Mouse (Mus musculus): ENCODE measurements at regions not wholly inside any gene's neighbourhood (a gene's known extent, or its start where the extent isn't known, plus 50 kb on each side); places are given as distances from the start of the nearest gene placed in this dataset.
"Not testable (repeated sequence)": the region's sequence is repeated elsewhere in the genome, so short reads cannot be mapped to it uniquely, and the experiment has no call there.

DNA sequence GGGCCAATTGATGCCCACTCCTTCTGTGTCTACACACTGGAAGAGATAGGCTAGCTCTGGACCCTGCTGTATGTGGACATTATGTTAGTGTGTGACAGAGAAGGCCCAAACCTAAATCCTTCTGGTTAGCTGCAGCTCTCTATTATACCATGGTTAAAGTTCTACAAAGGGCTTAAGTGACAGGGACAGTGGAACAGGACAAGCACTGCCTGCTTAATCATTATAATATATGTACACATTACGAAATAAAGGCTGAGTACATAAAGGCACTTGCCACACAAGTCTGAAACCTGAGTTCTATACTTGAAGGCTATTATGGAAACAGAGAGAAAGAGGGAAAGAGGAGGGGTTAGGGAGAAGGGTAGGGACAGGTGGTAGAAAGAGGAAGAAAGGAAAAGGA lies 55.2 kb downstream of the Rdh14 start:
- DNase-seq (ENCODE audit: low read depth, low spot score): no peak

- no peak for DNase-seq (ENCODE audit: low read depth, low spot score)
Measured at GRCm38 (mm10) chr12:10457960-10458655, 67.5 kb downstream of the Rdh14 start.

DNA sequence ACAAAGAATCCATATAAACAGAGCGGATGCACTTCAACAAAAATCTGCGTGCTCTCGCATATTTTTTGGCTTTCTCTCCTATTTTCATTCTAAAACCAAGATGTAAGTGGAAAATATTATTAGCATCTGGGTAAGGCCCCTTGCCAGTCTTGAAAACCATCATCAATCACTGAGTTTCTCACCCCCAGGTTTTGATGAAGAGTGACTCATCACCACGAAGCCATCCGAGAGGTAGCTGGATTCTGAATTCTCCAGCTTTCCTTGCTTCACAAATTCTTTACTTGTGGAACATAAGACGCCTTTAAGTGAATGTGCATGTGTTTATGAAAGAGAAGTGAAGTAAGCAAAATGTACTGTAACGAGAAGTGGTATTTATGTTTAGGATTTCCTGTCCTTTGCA lies 71.2 kb downstream of the Rdh14 start:
- no peak for DNase-seq (ENCODE audit: low read depth, low spot score)

GRCm38 (mm10) chr12:10462956-10463355 lies 72.4 kb downstream of the Rdh14 start:
- DNase-seq (ENCODE audit: low read depth, low spot score): no peak

DNA sequence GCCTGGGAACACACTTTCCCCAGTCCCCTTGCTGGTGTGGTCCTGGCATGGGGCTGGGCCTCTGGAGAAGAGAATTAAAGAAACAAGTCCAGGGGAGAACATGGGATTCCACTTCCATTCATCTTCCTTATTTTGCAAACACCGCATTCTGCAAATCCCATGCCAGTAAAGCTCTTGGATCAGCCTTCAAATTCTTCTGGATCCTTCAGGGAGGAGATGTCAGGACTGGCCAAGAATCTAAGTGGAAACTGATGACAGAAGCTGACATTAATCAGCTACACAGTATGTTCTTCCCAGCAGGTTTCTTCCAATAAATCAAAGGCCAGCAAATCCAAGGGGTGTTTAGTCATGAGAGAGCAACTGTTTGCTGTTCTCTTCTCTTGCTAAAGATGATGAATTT lies 83.4 kb downstream of the Rdh14 start:
- no peak for DNase-seq (ENCODE audit: low read depth, low spot score)

GRCm38 (mm10) chr12:10480781-10481180 lies 90.2 kb downstream of the Rdh14 start:
- DNase-seq (ENCODE audit: low read depth, low spot score): no peak

- no peak for DNase-seq (ENCODE audit: low read depth, low spot score)
Measured at GRCm38 (mm10) chr12:10482294-10483010, 91.9 kb downstream of the Rdh14 start.

DNA sequence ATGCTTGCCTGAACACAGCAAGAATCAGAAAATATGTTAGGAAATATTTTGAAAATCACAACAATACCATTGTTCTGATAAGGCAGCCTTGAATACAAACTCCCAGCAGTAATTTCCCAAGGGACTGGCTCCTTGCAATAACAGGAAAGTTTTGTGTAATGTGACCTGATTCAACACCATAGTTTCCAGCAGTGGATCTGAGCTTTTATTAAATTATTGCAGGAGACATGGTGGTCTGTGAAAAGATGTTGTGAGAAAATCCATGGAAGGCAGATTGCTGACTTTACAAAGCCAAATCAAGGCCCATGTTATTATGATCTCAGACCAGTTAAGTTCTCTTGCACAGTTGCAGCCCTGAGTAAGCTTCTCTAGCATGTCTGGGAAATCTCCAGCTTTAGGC lies 116.1 kb downstream of the Rdh14 start:
- no peak for DNase-seq (ENCODE audit: low read depth, low spot score)

DNA sequence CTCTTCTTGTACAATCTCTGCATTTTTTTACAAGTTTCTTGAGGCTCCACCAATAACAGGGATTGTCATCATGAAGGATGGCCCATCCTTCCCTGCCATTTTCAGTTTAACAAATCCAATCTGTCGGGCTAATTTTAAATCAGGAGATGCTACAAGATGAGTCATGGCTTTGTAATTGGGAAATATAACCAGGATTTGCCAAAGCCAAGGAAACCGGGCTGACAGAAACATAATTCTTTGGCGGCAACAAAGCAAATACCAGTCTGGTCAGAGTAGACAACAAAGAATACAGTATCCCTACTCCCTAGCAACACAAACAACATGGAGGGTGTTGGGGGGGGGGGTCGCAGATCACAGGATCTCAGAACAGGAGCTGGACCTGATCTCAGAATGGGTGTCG lies 123.0 kb downstream of the Rdh14 start:
- DNase-seq (ENCODE audit: low read depth, low spot score): no peak

DNA sequence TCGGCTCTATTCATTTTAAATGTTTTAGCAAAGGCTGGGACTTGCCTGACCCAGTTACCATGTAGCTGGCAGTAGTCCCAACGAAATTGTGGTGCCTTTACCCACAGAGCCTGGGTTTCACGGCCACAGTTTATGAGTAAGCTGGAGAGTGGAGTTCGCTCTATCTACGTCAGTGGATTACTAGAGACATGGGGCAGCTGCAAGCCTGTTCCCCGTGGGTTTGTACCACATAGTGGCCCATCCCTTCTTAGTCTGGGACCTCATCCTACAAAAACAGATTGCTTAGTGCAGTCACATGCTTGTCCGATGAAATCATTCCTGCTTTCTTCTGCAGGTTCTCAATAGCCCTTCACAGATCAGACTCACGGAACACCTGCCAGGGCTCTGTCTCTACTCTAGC lies 123.7 kb downstream of the Rdh14 start:
- DNase-seq (ENCODE audit: low read depth, low spot score): no peak

- no peak for DNase-seq (ENCODE audit: low read depth, low spot score)
Measured at GRCm38 (mm10) chr12:10524509-10525286, 134.1 kb downstream of the Rdh14 start.

GRCm38 (mm10) chr12:10525934-10526333 lies 135.4 kb downstream of the Rdh14 start:
- DNase-seq (ENCODE audit: low read depth, low spot score): no peak

GRCm38 (mm10) chr12:10529077-10529476 lies 138.5 kb downstream of the Rdh14 start:
- no peak for DNase-seq (ENCODE audit: low read depth, low spot score)

DNA sequence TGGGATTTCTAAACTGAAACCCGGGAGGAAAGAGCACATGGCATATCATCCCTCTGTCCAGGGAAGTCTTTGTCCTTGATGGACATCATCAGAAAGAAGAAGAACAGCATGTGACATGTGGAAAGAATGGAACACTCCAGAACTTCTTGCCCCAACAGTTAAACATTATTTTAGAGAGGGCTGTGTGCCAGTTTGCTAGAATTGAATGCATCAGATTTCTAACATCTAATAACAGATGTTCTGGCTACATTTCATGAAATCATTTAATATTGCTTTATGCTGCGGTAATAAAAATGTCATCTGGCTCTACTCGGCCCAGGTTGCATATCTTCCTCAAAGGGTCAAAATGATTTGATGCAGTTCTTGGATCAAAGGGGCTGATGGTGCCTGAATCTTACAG lies 140.4 kb downstream of the Rdh14 start:
- no peak for DNase-seq (ENCODE audit: low read depth, low spot score)

- no peak for DNase-seq (ENCODE audit: low read depth, low spot score)
Measured at GRCm38 (mm10) chr12:10533971-10534370, 143.4 kb downstream of the Rdh14 start.

DNA sequence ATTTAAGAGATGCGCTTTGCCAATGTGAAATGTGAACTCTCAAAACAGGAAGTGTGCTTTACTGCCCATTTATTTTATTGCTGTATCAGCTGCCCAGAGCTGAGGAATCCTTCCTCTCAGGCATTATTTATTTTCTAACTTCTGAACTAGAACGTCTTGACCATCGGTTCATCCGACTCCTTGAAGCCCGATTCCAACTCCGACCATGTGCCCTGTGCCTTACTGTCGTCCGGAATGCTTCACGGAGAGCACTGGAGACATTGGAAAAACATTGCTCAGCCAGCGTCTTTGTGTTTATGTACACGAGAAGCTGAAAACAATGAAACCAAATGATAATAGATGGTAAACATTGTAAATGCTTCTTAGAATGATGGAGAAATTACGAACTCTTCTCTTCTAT lies 145.7 kb downstream of the Rdh14 start:
- no peak for DNase-seq (ENCODE audit: low read depth, low spot score)

DNA sequence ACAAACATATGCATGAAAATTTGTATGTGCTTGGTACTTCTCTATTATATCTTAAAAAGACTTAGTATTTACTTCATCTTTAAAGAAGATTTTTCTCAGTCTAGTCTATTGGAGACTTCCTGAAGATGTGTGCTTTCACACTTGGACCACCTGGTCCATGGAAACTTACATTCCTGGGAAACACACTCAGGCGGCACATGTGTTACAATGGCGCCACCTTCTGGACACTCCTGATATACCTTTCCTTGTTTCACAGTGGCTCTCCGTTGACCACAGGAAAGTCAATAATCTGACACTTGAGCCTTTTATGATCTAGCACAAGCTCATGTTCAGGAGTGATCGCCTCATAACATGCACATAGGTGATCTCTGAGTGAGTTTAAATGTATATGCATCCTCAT lies 146.5 kb downstream of the Rdh14 start:
- DNase-seq (ENCODE audit: low read depth, low spot score): peak; percentile 11

- no peak for DNase-seq (ENCODE audit: low read depth, low spot score)
Measured at GRCm38 (mm10) chr12:10549481-10550201, 159.1 kb downstream of the Rdh14 start.

GRCm38 (mm10) chr12:10554701-10555100 lies 164.1 kb downstream of the Rdh14 start:
- not testable (repeated sequence) for DNase-seq (ENCODE audit: low read depth, low spot score)

GRCm38 (mm10) chr12:10562966-10563365 lies 172.4 kb downstream of the Rdh14 start:
- DNase-seq (ENCODE audit: low read depth, low spot score): no peak

- DNase-seq (ENCODE audit: low read depth, low spot score): no peak
Measured at GRCm38 (mm10) chr12:10567881-10568280, 177.3 kb downstream of the Rdh14 start.
